Mouse (Mus musculus): Measurements from ENCODE around the gene Sept5. TPM values are rescaled to one million over a fixed set of nuclear protein-coding genes. Genes with fewer than 3 reads are reported as not detected.

Gene Sept5
- total RNA-seq, 2 experiments from 2014 or later, result 866 to 932 TPM

- intact Hi-C loops (cut with DNase I), result no loop called here
- no peak for DNase-seq (ENCODE audit: low spot score in 2 of 2)
These were observed 41.1 kb downstream of the Sept5 start for GRCm38 (mm10) chr16:18588738-18589055.

GRCm38 (mm10) chr16:18587847-18588737, 41.7 kb downstream of the Sept5 start:
- no peak for DNase-seq (ENCODE audit: low spot score in 2 of 2)
- intact Hi-C loops (cut with DNase I), result no loop called here

DNA sequence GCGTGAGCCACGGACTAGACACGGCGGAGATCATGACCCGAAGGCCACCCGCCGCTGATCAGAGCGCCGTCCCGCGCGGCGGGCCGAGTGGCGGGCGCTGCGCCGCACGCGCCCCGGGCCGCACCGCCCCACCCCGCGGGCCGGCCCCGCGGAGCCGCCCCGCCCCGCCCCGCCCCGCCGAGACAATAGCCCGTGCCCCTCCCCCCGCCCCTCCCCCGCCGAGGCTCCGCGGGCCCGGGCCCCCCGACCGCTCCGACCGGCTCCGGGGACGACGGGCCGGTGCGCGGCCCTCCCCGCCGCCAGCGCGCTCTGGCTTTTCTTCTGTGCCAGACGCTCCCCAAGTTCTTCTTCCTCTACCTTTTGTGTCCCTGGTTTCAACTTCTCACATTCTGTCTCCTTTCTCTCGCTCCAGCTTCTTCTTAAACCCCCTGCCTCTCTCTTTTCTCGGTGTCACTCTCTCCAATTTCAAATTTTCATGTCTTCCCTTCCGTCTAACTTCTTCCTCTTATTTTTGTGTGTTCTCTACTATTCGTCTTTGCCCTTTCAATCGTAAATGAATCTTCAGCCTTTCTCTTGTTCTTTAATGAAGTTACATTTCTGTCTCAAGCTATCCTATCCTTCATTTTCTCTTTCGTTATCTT, 42.7 kb downstream of the Sept5 start:
- intact Hi-C loops (cut with DNase I), result no loop called here
- DNase-seq (ENCODE audit: low spot score in 2 of 2), result no peak

DNA sequence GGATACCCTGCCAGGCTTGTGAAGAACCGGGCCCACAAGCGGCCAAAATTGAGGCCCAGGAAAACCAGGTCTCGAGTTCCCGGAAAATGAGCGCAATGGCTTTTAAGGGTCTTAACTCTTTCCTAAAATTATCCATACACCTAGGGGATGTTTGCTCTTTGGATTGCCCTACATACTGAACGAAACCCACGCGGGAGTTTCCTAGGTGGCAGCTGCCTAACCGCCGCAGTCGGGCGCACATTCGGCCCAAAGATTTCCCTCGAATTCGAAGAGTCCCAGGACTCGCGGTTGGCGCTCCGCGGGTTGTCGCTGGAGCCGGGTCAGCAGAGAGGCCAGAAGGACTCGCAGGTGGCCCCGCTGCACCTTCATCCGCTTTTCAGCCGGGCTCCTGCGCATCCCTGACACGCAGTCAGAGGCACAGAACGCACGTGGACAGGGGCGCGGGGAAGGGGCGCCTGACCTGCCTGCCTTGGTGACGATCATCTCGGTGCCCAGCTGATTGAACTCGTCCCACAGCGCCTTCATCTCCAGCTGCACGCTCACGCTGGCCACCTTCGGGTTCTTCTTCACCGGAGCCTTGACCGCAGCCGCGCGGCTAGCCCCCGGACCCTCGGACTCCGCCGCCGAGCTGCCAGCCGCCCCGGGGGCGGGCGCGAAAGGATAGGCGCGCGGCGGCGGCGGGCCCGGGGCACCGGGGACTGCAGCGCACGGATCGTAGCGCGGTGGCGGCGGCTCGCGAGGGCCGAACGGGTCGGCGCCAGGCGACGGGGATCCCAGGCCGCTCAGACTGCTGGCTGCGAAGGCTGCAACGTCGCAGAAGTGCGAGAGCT, 43.5 kb downstream of the Sept5 start:
- intact Hi-C loops (cut with DNase I), result no loop called here
- no peak for DNase-seq (ENCODE audit: low spot score in 2 of 2)

- no peak for DNase-seq (ENCODE audit: low spot score in 2 of 2)
- intact Hi-C loops (cut with DNase I), result no loop called here
These were observed 44.1 kb downstream of the Sept5 start for GRCm38 (mm10) chr16:18585676-18586075.

- no peak for DNase-seq (ENCODE audit: low spot score in 2 of 2)
- intact Hi-C loops (cut with DNase I), result no loop called here
These were observed 44.7 kb downstream of the Sept5 start for GRCm38 (mm10) chr16:18584901-18585510.

GRCm38 (mm10) chr16:18583673-18584357, 45.9 kb downstream of the Sept5 start:
- DNase-seq (ENCODE audit: low spot score in 2 of 2), result no peak
- intact Hi-C loops (cut with DNase I), result no loop called here

GRCm38 (mm10) chr16:18583169-18583568, 46.6 kb downstream of the Sept5 start:
- intact Hi-C loops (cut with DNase I), result no loop called here
- DNase-seq (ENCODE audit: low spot score in 2 of 2), result no peak

GRCm38 (mm10) chr16:18582426-18583148, 47.2 kb downstream of the Sept5 start:
- no peak for DNase-seq (ENCODE audit: low spot score in 2 of 2)
- intact Hi-C loops (cut with DNase I), result no loop called here

- intact Hi-C loops (cut with DNase I), result no loop called here
- no peak for DNase-seq (ENCODE audit: low spot score in 2 of 2)
These were observed 48.0 kb downstream of the Sept5 start for GRCm38 (mm10) chr16:18581623-18582205.

- intact Hi-C loops (cut with DNase I), result no loop called here
- DNase-seq (ENCODE audit: low spot score in 2 of 2), result no peak
These were observed 48.6 kb downstream of the Sept5 start for GRCm38 (mm10) chr16:18581050-18581622.

GRCm38 (mm10) chr16:18580389-18580788, 49.4 kb downstream of the Sept5 start:
- no peak for DNase-seq (ENCODE audit: low spot score in 2 of 2)
- intact Hi-C loops (cut with DNase I), result no loop called here

GRCm38 (mm10) chr16:18577599-18578160, 52.1 kb downstream of the Sept5 start:
- no peak for DNase-seq (ENCODE audit: low spot score in 2 of 2)
- intact Hi-C loops (cut with DNase I), result no loop called here

DNA sequence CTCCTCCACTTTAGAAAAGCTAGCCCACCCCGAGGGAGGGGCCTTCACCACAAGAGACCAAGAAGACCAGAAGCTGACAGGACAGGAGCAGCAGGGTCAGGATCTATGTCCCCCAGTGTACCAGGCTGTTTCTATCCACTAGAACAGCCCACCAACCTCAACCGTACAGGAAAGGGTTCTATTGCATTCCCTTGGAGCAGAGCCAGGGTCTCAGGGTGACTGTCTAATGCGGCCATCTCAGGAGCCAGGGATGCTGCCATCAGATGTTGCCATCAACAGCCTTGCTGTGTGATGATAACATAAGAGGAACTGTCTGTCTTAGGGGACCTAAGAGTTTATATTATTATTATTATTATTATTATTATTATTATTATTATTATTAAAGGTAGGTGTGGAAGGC, 52.7 kb downstream of the Sept5 start:
- intact Hi-C loops (cut with DNase I), result no loop called here
- DNase-seq (ENCODE audit: low spot score in 2 of 2), result no peak

DNA sequence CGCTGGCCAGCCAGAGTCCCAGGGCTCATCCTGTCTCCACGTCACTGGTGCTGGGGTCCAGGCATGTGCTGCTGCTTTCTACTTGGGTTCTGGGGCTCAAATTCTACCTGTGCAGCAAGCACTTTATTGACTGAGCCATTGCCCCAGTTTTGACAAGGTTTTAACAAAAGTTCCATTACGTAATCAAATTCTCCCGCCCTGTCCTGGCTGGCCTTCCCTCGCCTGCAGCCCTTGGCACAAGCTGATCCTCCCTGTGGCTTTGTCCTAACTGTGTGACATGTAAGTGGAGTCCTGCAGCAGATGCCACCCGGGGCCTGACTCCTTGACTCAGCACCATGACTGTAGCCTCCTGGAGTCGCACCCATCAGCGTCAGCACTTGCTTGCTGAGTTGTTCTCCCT, 55.6 kb downstream of the Sept5 start:
- DNase-seq (ENCODE audit: low spot score in 2 of 2), result no peak
- intact Hi-C loops (cut with DNase I), result no loop called here

Measured in left cerebral cortex, postnatal 14 days (tissue).